Mouse (Mus musculus): ENCODE data around the gene Wnk2. TPM values are rescaled to one million over a fixed set of nuclear protein-coding genes. Genes with fewer than 3 reads are reported as not detected.

Gene Wnk2
- 4.5 and 5.1 TPM in 2 replicates for polyA plus RNA-seq (2014; fragmentation: Nextera tagmentation; extraction: Ambion mirVana)

- Histone ChIP-seq H3K4me1 (replicated peaks; ENCODE audit: control insufficient read depth, insufficient read depth, low read length) (peaks cover 9% of the 10 kb centered on the region; the same call in 1 of the 2 replicates), H3K9ac (ENCODE audit: low read length) (peak within 1 kb of the TSS; percentile 62), H3K27ac (ENCODE audit: low read depth) (no peak within 1 kb of the TSS), H3K4me2 (ENCODE audit: low read length) (peak within 1 kb of the TSS; percentile 97), H3K27me3 (replicated peaks; ENCODE audit: control insufficient read depth, insufficient read depth, low read length) (peaks cover 20% of the 10 kb centered on the region), H3K36me3 (ENCODE audit: control insufficient read depth, insufficient read depth, low read length) (no peaks in the 10 kb centered on the region), H3K9me3 (ENCODE audit: control insufficient read depth, low read length) (no peaks in the 10 kb centered on the region), H3K4me3 (ENCODE audit: low read depth, low read length) (peak within 1 kb of the TSS; percentile 71)
- under 1% methylated on average over 43 of the region's 43 CpGs for WGBS
- ATAC-seq (replicated peaks; ENCODE audit: low FRiP score, low TSS enrichment, low read depth) = peak; percentile 75
- peak; percentile 82 for DNase-seq (ENCODE audit: low spot score)
These were observed at the start of gene Wnk2 for GRCm38 (mm10) chr13:49147858-49148226. Gene Wnk2, minus strand, starts transcription at chr13:49148014.

GRCm38 (mm10) chr13:49196766-49197165 lies 49.0 kb upstream of the Wnk2 start:
- ATAC-seq (replicated peaks; ENCODE audit: low FRiP score, low TSS enrichment, low read depth) = no peak
- no peaks in the 10 kb centered on the region for H3K27me3 ChIP-seq (replicated peaks; ENCODE audit: control insufficient read depth, insufficient read depth, low read length)

GRCm38 (mm10) chr13:49196211-49196610 lies 48.4 kb upstream of the Wnk2 start:
- DNase-seq (ENCODE audit: low spot score) = no peak
- H3K4me3 ChIP-seq (ENCODE audit: low read depth, low read length) = no peak overlapping the region
- peaks cover 5% of the 10 kb centered on the region; the same call in 1 of the 2 replicates for H3K36me3 ChIP-seq (ENCODE audit: control insufficient read depth, insufficient read depth, low read length)
- H3K4me2 ChIP-seq (ENCODE audit: low read length) = no peak overlapping the region
- H3K27me3 ChIP-seq (replicated peaks; ENCODE audit: control insufficient read depth, insufficient read depth, low read length) = no peaks in the 10 kb centered on the region
- no peak overlapping the region for H3K9ac ChIP-seq (ENCODE audit: low read length)
- no peak for ATAC-seq (replicated peaks; ENCODE audit: low FRiP score, low TSS enrichment, low read depth)
- peaks cover 7% of the 10 kb centered on the region; the same call in 1 of the 2 replicates for H3K4me1 ChIP-seq (replicated peaks; ENCODE audit: control insufficient read depth, insufficient read depth, low read length)
- H3K9me3 ChIP-seq (ENCODE audit: control insufficient read depth, low read length) = no peaks in the 10 kb centered on the region
- WGBS = 78% methylated on average over 5 of the region's 5 CpGs
- no peak overlapping the region for H3K27ac ChIP-seq (ENCODE audit: low read depth)

More at GRCm38 (mm10) chr13:49196766-49197165, 49.0 kb upstream of the Wnk2 start:
- Histone ChIP-seq H3K9ac (ENCODE audit: low read length) (no peak overlapping the region), H3K27ac (ENCODE audit: low read depth) (no peak overlapping the region), H3K36me3 (ENCODE audit: control insufficient read depth, insufficient read depth, low read length) (peaks cover 5% of the 10 kb centered on the region; the same call in 1 of the 2 replicates), H3K4me2 (ENCODE audit: low read length) (no peak overlapping the region), H3K4me3 (ENCODE audit: low read depth, low read length) (no peak overlapping the region), H3K9me3 (ENCODE audit: control insufficient read depth, low read length) (no peaks in the 10 kb centered on the region), H3K4me1 (replicated peaks; ENCODE audit: control insufficient read depth, insufficient read depth, low read length) (peaks cover 1% of the 10 kb centered on the region; the same call in 1 of the 2 replicates)
- no peak for DNase-seq (ENCODE audit: low spot score)
- WGBS = 79% methylated on average over 6 of the region's 6 CpGs

GRCm38 (mm10) chr13:49195651-49196050 lies 47.8 kb upstream of the Wnk2 start:
- Histone ChIP-seq H3K4me3 (ENCODE audit: low read depth, low read length) (no peak overlapping the region), H3K27ac (ENCODE audit: low read depth) (no peak overlapping the region), H3K9ac (ENCODE audit: low read length) (no peak overlapping the region), H3K27me3 (replicated peaks; ENCODE audit: control insufficient read depth, insufficient read depth, low read length) (no peaks in the 10 kb centered on the region), H3K4me1 (replicated peaks; ENCODE audit: control insufficient read depth, insufficient read depth, low read length) (peaks cover 11% of the 10 kb centered on the region; the same call in 1 of the 2 replicates), H3K9me3 (ENCODE audit: control insufficient read depth, low read length) (no peaks in the 10 kb centered on the region), H3K4me2 (ENCODE audit: low read length) (no peak overlapping the region), H3K36me3 (ENCODE audit: control insufficient read depth, insufficient read depth, low read length) (peaks cover 5% of the 10 kb centered on the region; the same call in 1 of the 2 replicates)
- ATAC-seq (replicated peaks; ENCODE audit: low FRiP score, low TSS enrichment, low read depth) (no peak), DNase-seq (ENCODE audit: low spot score) (no peak)
- 83% methylated on average over 7 of the region's 7 CpGs for WGBS

- Histone ChIP-seq H3K4me3 (ENCODE audit: low read depth, low read length) (no peak overlapping the region), H3K4me2 (ENCODE audit: low read length) (no peak overlapping the region), H3K36me3 (ENCODE audit: control insufficient read depth, insufficient read depth, low read length) (peaks cover 5% of the 10 kb centered on the region; the same call in 1 of the 2 replicates), H3K4me1 (replicated peaks; ENCODE audit: control insufficient read depth, insufficient read depth, low read length) (peaks cover 18% of the 10 kb centered on the region), H3K9ac (ENCODE audit: low read length) (no peak overlapping the region), H3K27me3 (replicated peaks; ENCODE audit: control insufficient read depth, insufficient read depth, low read length) (no peaks in the 10 kb centered on the region), H3K27ac (ENCODE audit: low read depth) (no peak overlapping the region), H3K9me3 (ENCODE audit: control insufficient read depth, low read length) (no peaks in the 10 kb centered on the region)
- 96% methylated on average over 13 of the region's 13 CpGs for WGBS
- ATAC-seq (replicated peaks; ENCODE audit: low FRiP score, low TSS enrichment, low read depth) = no peak
- no peak for DNase-seq (ENCODE audit: low spot score)
These were observed 47.0 kb upstream of the Wnk2 start for GRCm38 (mm10) chr13:49194811-49195210.

- ATAC-seq (replicated peaks; ENCODE audit: low FRiP score, low TSS enrichment, low read depth) = no peak
- Histone ChIP-seq H3K4me2 (ENCODE audit: low read length) (no peak overlapping the region), H3K4me1 (replicated peaks; ENCODE audit: control insufficient read depth, insufficient read depth, low read length) (peaks cover 18% of the 10 kb centered on the region), H3K9ac (ENCODE audit: low read length) (no peak overlapping the region), H3K4me3 (ENCODE audit: low read depth, low read length) (no peak overlapping the region), H3K27ac (ENCODE audit: low read depth) (no peak overlapping the region), H3K36me3 (ENCODE audit: control insufficient read depth, insufficient read depth, low read length) (peaks cover 5% of the 10 kb centered on the region; the same call in 1 of the 2 replicates), H3K27me3 (replicated peaks; ENCODE audit: control insufficient read depth, insufficient read depth, low read length) (no peaks in the 10 kb centered on the region), H3K9me3 (ENCODE audit: control insufficient read depth, low read length) (no peaks in the 10 kb centered on the region)
- DNase-seq (ENCODE audit: low spot score) = no peak
- WGBS = 93% methylated on average over 17 of the region's 17 CpGs
These were observed 45.8 kb upstream of the Wnk2 start for GRCm38 (mm10) chr13:49193650-49194049.

- Histone ChIP-seq H3K4me2 (ENCODE audit: low read length) (no peak overlapping the region), H3K36me3 (ENCODE audit: control insufficient read depth, insufficient read depth, low read length) (peaks cover 5% of the 10 kb centered on the region; the same call in 1 of the 2 replicates), H3K27ac (ENCODE audit: low read depth) (no peak overlapping the region), H3K9me3 (ENCODE audit: control insufficient read depth, low read length) (no peaks in the 10 kb centered on the region), H3K4me1 (replicated peaks; ENCODE audit: control insufficient read depth, insufficient read depth, low read length) (peaks cover 25% of the 10 kb centered on the region), H3K9ac (ENCODE audit: low read length) (no peak overlapping the region), H3K27me3 (replicated peaks; ENCODE audit: control insufficient read depth, insufficient read depth, low read length) (no peaks in the 10 kb centered on the region), H3K4me3 (ENCODE audit: low read depth, low read length) (no peak overlapping the region)
- WGBS = 77% methylated on average over 16 of the region's 16 CpGs
- no peak for ATAC-seq (replicated peaks; ENCODE audit: low FRiP score, low TSS enrichment, low read depth)
- no peak for DNase-seq (ENCODE audit: low spot score)
These were observed 44.5 kb upstream of the Wnk2 start for GRCm38 (mm10) chr13:49192156-49192855.

GRCm38 (mm10) chr13:49191673-49192035 lies 43.8 kb upstream of the Wnk2 start:
- Histone ChIP-seq H3K27ac (ENCODE audit: low read depth) (no peak overlapping the region), H3K4me2 (ENCODE audit: low read length) (no peak overlapping the region), H3K36me3 (ENCODE audit: control insufficient read depth, insufficient read depth, low read length) (peaks cover 5% of the 10 kb centered on the region; the same call in 1 of the 2 replicates), H3K4me3 (ENCODE audit: low read depth, low read length) (no peak overlapping the region), H3K4me1 (replicated peaks; ENCODE audit: control insufficient read depth, insufficient read depth, low read length) (peaks cover 30% of the 10 kb centered on the region), H3K9me3 (ENCODE audit: control insufficient read depth, low read length) (no peaks in the 10 kb centered on the region), H3K9ac (ENCODE audit: low read length) (no peak overlapping the region), H3K27me3 (replicated peaks; ENCODE audit: control insufficient read depth, insufficient read depth, low read length) (no peaks in the 10 kb centered on the region)
- DNase-seq (ENCODE audit: low spot score) = no peak
- ATAC-seq (replicated peaks; ENCODE audit: low FRiP score, low TSS enrichment, low read depth) = no peak
- WGBS = 50% methylated on average over 5 of the region's 5 CpGs
